In the genomic region with DNA sequence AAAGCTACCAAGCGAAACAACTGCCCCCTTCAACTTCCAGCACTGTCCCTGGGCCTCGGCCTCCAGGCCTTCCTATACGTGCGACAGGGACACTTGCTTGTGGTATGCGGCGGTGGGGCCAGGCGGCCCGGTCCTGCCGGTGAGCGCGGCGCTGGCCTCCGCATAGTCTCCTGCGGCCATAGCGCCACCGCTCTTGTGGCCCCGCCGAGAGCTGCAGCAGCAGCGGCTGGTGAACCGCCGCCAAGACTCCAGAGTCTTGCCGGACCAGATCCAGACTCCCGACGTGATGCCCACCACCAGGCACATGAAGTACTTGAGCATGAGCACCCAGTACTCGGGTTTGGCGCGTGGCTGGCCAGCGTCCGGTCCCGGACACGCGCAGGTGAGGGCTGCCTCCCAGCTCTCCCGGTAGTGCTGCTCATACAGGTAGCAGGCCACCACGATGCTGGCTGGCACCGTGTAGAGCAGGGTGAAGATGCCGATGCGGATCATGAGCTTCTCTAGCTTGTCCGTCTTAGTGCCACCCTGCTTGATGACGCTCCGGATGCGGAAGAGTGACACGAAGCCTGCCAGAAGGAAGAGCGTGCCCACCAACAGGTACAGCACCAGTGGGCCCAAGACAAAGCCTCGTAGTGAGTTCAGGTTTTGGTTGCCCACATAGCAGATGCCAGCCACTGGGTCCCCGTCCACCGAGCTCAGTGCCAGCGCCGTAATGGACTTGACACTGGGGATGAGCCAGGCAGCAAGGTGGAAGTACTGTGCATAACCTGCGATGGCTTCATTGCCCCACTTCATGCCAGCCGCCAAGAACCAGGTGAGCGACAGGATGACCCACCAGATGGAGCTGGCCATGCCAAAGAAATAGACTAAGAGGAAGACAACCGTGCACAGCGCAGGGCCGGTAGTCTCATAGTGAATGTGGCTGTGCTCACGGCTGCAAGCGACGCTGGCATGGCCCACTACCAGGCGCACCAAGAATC, we compare ENCODE assay signal across 8 mouse cellular contexts. TPM values are rescaled to one million over a fixed set of nuclear protein-coding genes. Genes with fewer than 3 reads are reported as not detected.
A peak's percentile ranks its signal among the peaks of the same experiment; 100 is the strongest.
DNase-seq lines count a peak whose midpoint lies in the region; ATAC-seq and TF ChIP-seq lines count a peak whose summit lies in the region.

No protein-coding gene starts in this region.

- peak overlapping the region; percentile 65 for H3K9ac ChIP-seq in embryonic facial prominence, embryonic 12.5 days
- no peak overlapping the region for H3K9ac ChIP-seq in limb, embryonic 11.5 days (ENCODE audit: low read length)
- H3K9ac ChIP-seq in midbrain, embryonic 14.5 days (replicated peaks; ENCODE audit: low read length): no peak overlapping the region
- H3K9ac ChIP-seq in stomach, postnatal 0 days (ENCODE audit: low read length): peak overlapping the region; percentile 59

- DNase-seq in adrenal gland, postnatal 10 days: peak; percentile 52
- peak; percentile 59 for DNase-seq in heart, postnatal 4 days
- DNase-seq in limb, embryonic 11.5 days (ENCODE audit: low spot score): peak; percentile 63
- DNase-seq in midbrain, embryonic 14.5 days: peak; percentile 68
- peak; percentile 68 for DNase-seq in stomach, postnatal 0 days (ENCODE audit: low spot score)
- DNase-seq in left cerebral cortex, adult 9 months (ENCODE audit: low spot score in 2 of 2): no peak

- ATAC-seq in embryonic facial prominence, embryonic 12.5 days (ENCODE audit: insufficient number of reproducible peaks, insufficient read depth, low FRiP score, low TSS enrichment): no peak
- ATAC-seq in limb, embryonic 11.5 days (ENCODE audit: insufficient number of reproducible peaks, low FRiP score, low TSS enrichment, low read depth): no peak
- ATAC-seq in midbrain, embryonic 14.5 days (ENCODE audit: low FRiP score, low TSS enrichment): no peak
- no peak for ATAC-seq in stomach, postnatal 0 days (ENCODE audit: low FRiP score, low TSS enrichment)

- no peak for TF ChIP-seq CTCF in E14TG2a.4 (conservative IDR thresholded peaks at IDR 0.05; ENCODE audit: low read length)
- peak; percentile 42 for TF ChIP-seq CTCF in stomach, postnatal 0 days (IDR thresholded peaks at IDR 0.05; ENCODE audit: low read depth)

- H3K36me3 ChIP-seq in E14TG2a.4 (ENCODE audit: insufficient read depth, low read length): peaks cover 56% of the 10 kb centered on the region
- H3K36me3 ChIP-seq in embryonic facial prominence, embryonic 12.5 days: no peaks in the 10 kb centered on the region
- H3K36me3 ChIP-seq in limb, embryonic 11.5 days (ENCODE audit: control insufficient read depth, insufficient read depth, low read length): no peaks in the 10 kb centered on the region
- H3K36me3 ChIP-seq in midbrain, embryonic 14.5 days (ENCODE audit: control insufficient read depth, insufficient read depth, low read length): no peaks in the 10 kb centered on the region
- H3K36me3 ChIP-seq in stomach, postnatal 0 days (ENCODE audit: control insufficient read depth, insufficient read depth, low read length): no peaks in the 10 kb centered on the region; the same call in 1 of the 2 replicates

- H3K4me3 ChIP-seq in E14TG2a.4 (replicated peaks; ENCODE audit: low read length): peak overlapping the region; percentile 95
- peak overlapping the region; percentile 66 for H3K4me3 ChIP-seq in embryonic facial prominence, embryonic 12.5 days
- peak overlapping the region; percentile 60 for H3K4me3 ChIP-seq in limb, embryonic 11.5 days (ENCODE audit: low read depth, low read length)
- H3K4me3 ChIP-seq in midbrain, embryonic 14.5 days (replicated peaks; ENCODE audit: low read depth, low read length): peak overlapping the region; percentile 55
- peak overlapping the region; percentile 69 for H3K4me3 ChIP-seq in stomach, postnatal 0 days (ENCODE audit: low read depth, low read length)

- H3K27me3 ChIP-seq in E14TG2a.4 (ENCODE audit: insufficient read depth, low read length): no peaks in the 10 kb centered on the region
- H3K27me3 ChIP-seq in embryonic facial prominence, embryonic 12.5 days: peaks cover 55% of the 10 kb centered on the region
- H3K27me3 ChIP-seq in limb, embryonic 11.5 days (ENCODE audit: control insufficient read depth, insufficient read depth, low read length): peaks cover 50% of the 10 kb centered on the region
- H3K27me3 ChIP-seq in midbrain, embryonic 14.5 days (ENCODE audit: control insufficient read depth, insufficient read depth, low read length): peaks cover 65% of the 10 kb centered on the region
- no peaks in the 10 kb centered on the region for H3K27me3 ChIP-seq in stomach, postnatal 0 days (ENCODE audit: control insufficient read depth, insufficient read depth, low read length)

- TF ChIP-seq EP300 in stomach, postnatal 0 days (optimal IDR thresholded peaks at IDR 0.05): no peak

- 37% methylated on average over 58 of the region's 58 CpGs for WGBS in embryonic facial prominence, embryonic 12.5 days
- WGBS in limb, embryonic 11.5 days: 38% methylated on average over 58 of the region's 58 CpGs
- WGBS in midbrain, embryonic 14.5 days: 39% methylated on average over 58 of the region's 58 CpGs
- 34% methylated on average over 56 of the region's 58 CpGs for WGBS in stomach, postnatal 0 days

- peak overlapping the region; percentile 92 for H3K4me2 ChIP-seq in embryonic facial prominence, embryonic 12.5 days (replicated peaks)
- H3K4me2 ChIP-seq in limb, embryonic 11.5 days (ENCODE audit: low read depth, severe bottlenecking): peak overlapping the region; percentile 92
- H3K4me2 ChIP-seq in midbrain, embryonic 14.5 days (ENCODE audit: low read length): peak overlapping the region; percentile 97
- H3K4me2 ChIP-seq in stomach, postnatal 0 days (replicated peaks; ENCODE audit: low read depth): peak overlapping the region; percentile 95

- H3K27ac ChIP-seq in embryonic facial prominence, embryonic 12.5 days: no peak overlapping the region
- no peak overlapping the region for H3K27ac ChIP-seq in limb, embryonic 11.5 days (replicated peaks; ENCODE audit: low read depth, low read length)
- H3K27ac ChIP-seq in midbrain, embryonic 14.5 days (replicated peaks; ENCODE audit: low read depth, low read length): no peak overlapping the region
- H3K27ac ChIP-seq in stomach, postnatal 0 days (replicated peaks): peak overlapping the region; percentile 53; the same call in 1 of the 2 replicates

- H3K9me3 ChIP-seq in E14TG2a.4 (ENCODE audit: low read length): no peaks in the 10 kb centered on the region
- H3K9me3 ChIP-seq in embryonic facial prominence, embryonic 12.5 days: no peaks in the 10 kb centered on the region
- no peaks in the 10 kb centered on the region for H3K9me3 ChIP-seq in limb, embryonic 11.5 days (ENCODE audit: control insufficient read depth, low read length)
- H3K9me3 ChIP-seq in midbrain, embryonic 14.5 days (ENCODE audit: control insufficient read depth, low read length): no peaks in the 10 kb centered on the region
- H3K9me3 ChIP-seq in stomach, postnatal 0 days (ENCODE audit: control insufficient read depth, low read length): no peaks in the 10 kb centered on the region

- H3K4me1 ChIP-seq in E14TG2a.4 (replicated peaks; ENCODE audit: low read depth, low read length): peaks cover 56% of the 10 kb centered on the region
- peaks cover 32% of the 10 kb centered on the region for H3K4me1 ChIP-seq in embryonic facial prominence, embryonic 12.5 days
- peaks cover 19% of the 10 kb centered on the region for H3K4me1 ChIP-seq in limb, embryonic 11.5 days (ENCODE audit: control insufficient read depth, insufficient read depth, low read length)
- H3K4me1 ChIP-seq in midbrain, embryonic 14.5 days (ENCODE audit: control insufficient read depth, insufficient read depth, low read length): peaks cover 29% of the 10 kb centered on the region
- peaks cover 3% of the 10 kb centered on the region; the same call in 1 of the 2 replicates for H3K4me1 ChIP-seq in stomach, postnatal 0 days (replicated peaks; ENCODE audit: control insufficient read depth, insufficient read depth)

RNA-seq across cellular contexts. Expression of gene Fzd5, which starts 2.5 kb away (rescaled TPM):
- total RNA-seq in adrenal gland, postnatal 10 days (2021): 10 to 100 TPM; 12.1 to 13.7 TPM
- 2.4 and 2.5 TPM in 2 replicates for polyA plus RNA-seq in embryonic facial prominence, embryonic 12.5 days (2016; fragmentation: Nextera tagmentation; extraction: Ambion mirVana)
- 10 to 100 TPM in 1 of 2 experiments, 1 to 10 TPM in 1; 9.5 to 10.6 TPM for total RNA-seq in heart, postnatal 4 days (2021)
- polyA plus RNA-seq in limb, embryonic 11.5 days (2014; fragmentation: Nextera tagmentation; extraction: Ambion mirVana): 0.71 and 0.73 TPM in 2 replicates
- 0.16 and 0.30 TPM in 2 replicates for polyA plus RNA-seq in midbrain, embryonic 14.5 days (2014; fragmentation: Nextera tagmentation; extraction: Ambion mirVana)
- 3.7 and 3.8 TPM in 2 replicates for polyA plus RNA-seq in stomach, postnatal 0 days (2015; fragmentation: Nextera tagmentation; extraction: Ambion mirVana)

RNA-seq across cellular contexts. Expression of gene Ccnyl1, which starts 44.8 kb away (rescaled TPM):
- total RNA-seq in adrenal gland, postnatal 10 days (2021): 10 to 100 TPM; 18.1 to 22.4 TPM
- polyA plus RNA-seq in embryonic facial prominence, embryonic 12.5 days (2016; fragmentation: Nextera tagmentation; extraction: Ambion mirVana): 6.6 and 8.2 TPM in 2 replicates
- 10 to 100 TPM; 31.0 to 33.2 TPM for total RNA-seq in heart, postnatal 4 days (2021)
- polyA plus RNA-seq in limb, embryonic 11.5 days (2014; fragmentation: Nextera tagmentation; extraction: Ambion mirVana): 9.8 and 10.7 TPM in 2 replicates
- polyA plus RNA-seq in midbrain, embryonic 14.5 days (2014; fragmentation: Nextera tagmentation; extraction: Ambion mirVana): 6.1 and 9.4 TPM in 2 replicates
- 3.9 and 4.0 TPM in 2 replicates for polyA plus RNA-seq in stomach, postnatal 0 days (2015; fragmentation: Nextera tagmentation; extraction: Ambion mirVana)

Comparison
In these comparisons a context has a peak if more than half of its experiments do, and no peak if none do; other contexts are left out.
1. DNase-seq: peak in adrenal gland, postnatal 10 days (single experiment), heart, postnatal 4 days (single experiment), limb, embryonic 11.5 days (single experiment), midbrain, embryonic 14.5 days (single experiment) and stomach, postnatal 0 days (single experiment); none in left cerebral cortex, adult 9 months (0 of 2).
2. H3K9ac ChIP-seq: peak in embryonic facial prominence, embryonic 12.5 days (single experiment) and stomach, postnatal 0 days (single experiment); none in limb, embryonic 11.5 days (single experiment) and midbrain, embryonic 14.5 days (single experiment).
3. Peak in every context shown above with its lines, with median percentiles within 50 percentile points of each other: H3K4me3 ChIP-seq and H3K4me2 ChIP-seq.